Mouse (Mus musculus): ENCODE results near the gene Gpha2.

DNA sequence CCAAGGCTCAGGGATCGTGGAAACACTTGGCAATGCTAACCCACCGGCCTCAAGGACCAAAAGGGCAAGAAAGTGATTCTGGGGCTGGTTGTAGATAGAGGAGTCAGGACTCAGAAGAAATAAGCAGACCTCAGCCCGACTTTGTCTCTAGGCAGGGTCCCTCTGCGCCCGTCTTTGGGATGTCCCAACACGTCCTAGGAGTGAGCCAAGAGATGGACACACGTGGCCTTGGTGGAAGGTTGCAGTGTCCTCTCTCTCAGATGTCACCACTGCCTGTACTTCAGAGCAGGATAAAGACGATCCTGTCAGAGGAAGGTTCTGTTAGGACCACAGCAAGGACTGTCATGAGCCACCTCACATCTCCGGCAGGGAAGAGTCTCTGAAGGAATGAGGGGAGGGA is 44.5 kb downstream of the Gpha2 start:
- TF ChIP-seq CTCF (IDR thresholded peaks at IDR 0.05; ENCODE audit: extremely low read depth, insufficient read length, insufficient replicate concordance, low read depth, low read length) = no peak
- TF ChIP-seq POLR2A (IDR thresholded peaks at IDR 0.05; ENCODE audit: low read depth, low read length) = no peak

All from small intestine, adult 2 months (tissue).